Mouse (Mus musculus) embryonic facial prominence, embryonic 11.5 days (tissue): Measurements from ENCODE around the gene H2-Ab1. TPM values are rescaled to one million over a fixed set of nuclear protein-coding genes. Genes with fewer than 3 reads are reported as not detected.

Experiments used
- ATAC-seq: fragments of 200-750 bp; cut with Nextera tagmentation; replicated peaks from 2 replicates; pipeline ENCODE4 v1.8.0; 2017; ENCODE audit warnings: low read depth; ENCODE audit not compliant: insufficient number of reproducible peaks, low FRiP score, low TSS enrichment
- DNase-seq: peaks from one replicate; pipeline ENCODE4 v3.0.0-alpha.2; 2015; ENCODE audit warnings: low spot score
- H3K27ac ChIP-seq: fragments of 300-500 bp; sonication (generic); replicated peaks from 2 replicates; pipeline ENCODE4 v1.5.1; 2014; ENCODE audit warnings: mild to moderate bottlenecking, low read depth, low read length, control low read depth
- H3K27me3 ChIP-seq: fragments of 300-500 bp; sonication (generic); 2 replicates; pipeline ENCODE4 v1.6.1; 2014; ENCODE audit warnings: mild to moderate bottlenecking, low read length, moderate library complexity, mixed read lengths; ENCODE audit not compliant: control insufficient read depth, insufficient read depth
- H3K36me3 ChIP-seq: fragments of 300-500 bp; sonication (generic); replicated peaks from 2 replicates; pipeline ENCODE4 v1.6.1; 2014; ENCODE audit warnings: low read depth, mild to moderate bottlenecking, low read length, moderate library complexity, mixed read lengths; ENCODE audit not compliant: control insufficient read depth, insufficient read depth
- H3K4me1 ChIP-seq: fragments of 300-500 bp; sonication (generic); 2 replicates; pipeline ENCODE4 v1.6.1; 2014; ENCODE audit warnings: low read length, mixed read lengths; ENCODE audit not compliant: control insufficient read depth, insufficient read depth
- H3K4me2 ChIP-seq: fragments of 300-500 bp; sonication (generic); 2 replicates; pipeline ENCODE4 v1.6.1; 2014; ENCODE audit warnings: low read depth, mild to moderate bottlenecking, control low read depth, low read length, moderate library complexity
- H3K4me3 ChIP-seq: fragments of 300-500 bp; sonication (generic); 2 replicates; pipeline ENCODE4 v1.5.1; 2014; ENCODE audit warnings: low read depth, low read length, control low read depth
- H3K9ac ChIP-seq: fragments of 300-500 bp; sonication (generic); replicated peaks from 2 replicates; pipeline ENCODE4 v1.6.1; 2014; ENCODE audit warnings: mild to moderate bottlenecking, control low read depth, low read length
- H3K9me3 ChIP-seq: fragments of 300-500 bp; sonication (generic); replicated peaks from 2 replicates; pipeline ENCODE4 v1.6.1; 2016; ENCODE audit warnings: mild to moderate bottlenecking, low read length, inconsistent platforms, mixed read lengths; ENCODE audit not compliant: control insufficient read depth
- WGBS: fragments of 180-500 bp; shearing (Covaris S2); extraction: QIAGEN DNeasy Blood & Tissue Kit; methylation state at CpG from one replicate; pipeline ENCODE4 v1.1.7; 2014; 5-methylcytosine and 5-hydroxymethylcytosine counted together
- polyA plus RNA-seq: library from polyadenylated mRNA; unstranded; fragments of >200 nt; fragmentation: Nextera tagmentation; extraction: Ambion mirVana; gene quantifications from 2 replicates; pipeline ENCODE4 v1.2.1, GENCODE M21; 2014

Gene H2-Ab1
- polyA plus RNA-seq, 1 experiment from 2014 or later = 3.5 TPM

DNA sequence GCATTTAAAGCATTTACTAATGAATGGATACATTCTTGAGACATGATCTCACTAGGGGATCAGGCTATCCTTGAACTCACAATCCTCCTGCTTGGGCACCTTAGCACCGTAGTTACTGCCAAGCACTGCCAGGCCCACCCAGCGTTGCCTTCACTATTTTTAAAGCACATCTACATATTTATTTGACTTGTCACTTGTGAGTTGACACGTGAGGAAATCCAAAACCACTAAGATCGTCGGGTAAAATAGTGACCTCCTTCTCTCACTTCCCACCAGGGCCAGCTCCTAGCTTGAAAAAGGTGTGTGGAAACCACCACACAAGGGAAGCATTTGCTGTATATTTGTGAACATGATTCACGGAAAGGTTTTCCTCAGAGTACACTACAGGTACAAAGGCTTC, 29.5 kb downstream of the H2-Ab1 start:
- H3K4me2 ChIP-seq = no peak overlapping the region
- no peaks in the 10 kb centered on the region for H3K27me3 ChIP-seq
- no peak overlapping the region for H3K9ac ChIP-seq
- no peaks in the 10 kb centered on the region for H3K4me1 ChIP-seq
- H3K36me3 ChIP-seq = no peaks in the 10 kb centered on the region
- no peaks in the 10 kb centered on the region for H3K9me3 ChIP-seq
- no peak overlapping the region for H3K27ac ChIP-seq
- no peak overlapping the region for H3K4me3 ChIP-seq
- ATAC-seq (no peak), DNase-seq (no peak)
- WGBS = 62% methylated on average over 6 of the region's 6 CpGs

DNA sequence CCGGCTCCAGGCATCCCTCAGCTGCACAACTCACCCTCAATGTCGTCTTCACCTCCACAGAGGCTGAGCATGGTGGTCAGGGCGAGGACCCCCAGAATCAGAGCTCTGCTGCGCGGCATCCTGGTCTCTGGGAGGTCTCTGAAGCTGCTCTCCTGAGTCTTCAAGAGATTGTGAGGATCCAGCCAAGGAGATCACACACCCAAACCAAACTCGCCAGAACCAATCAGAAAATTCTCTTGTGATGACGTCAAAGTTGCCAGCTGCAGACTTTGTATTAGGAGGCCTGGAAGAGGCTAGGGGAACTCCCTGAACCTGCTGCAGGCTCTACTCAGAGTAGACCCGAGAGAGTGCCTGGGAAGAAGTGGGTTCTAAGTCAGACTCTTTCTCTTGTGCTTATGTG, 30.2 kb downstream of the H2-Ab1 start, which contains the start of gene H2-Aa:
Gene H2-Aa (minus strand): TSS at position 176 of the 400 bp plus-strand sequence.
- Histone ChIP-seq H3K36me3 (no peaks in the 10 kb centered on the region), H3K4me3 (no peak within 1 kb of the TSS), H3K4me1 (no peaks in the 10 kb centered on the region), H3K27ac (no peak within 1 kb of the TSS), H3K27me3 (no peaks in the 10 kb centered on the region), H3K9me3 (no peaks in the 10 kb centered on the region), H3K9ac (no peak within 1 kb of the TSS), H3K4me2 (no peak within 1 kb of the TSS)
- peak; percentile 78 for DNase-seq
- no peak for ATAC-seq
- WGBS = 15% methylated on average over 8 of the region's 8 CpGs

DNA sequence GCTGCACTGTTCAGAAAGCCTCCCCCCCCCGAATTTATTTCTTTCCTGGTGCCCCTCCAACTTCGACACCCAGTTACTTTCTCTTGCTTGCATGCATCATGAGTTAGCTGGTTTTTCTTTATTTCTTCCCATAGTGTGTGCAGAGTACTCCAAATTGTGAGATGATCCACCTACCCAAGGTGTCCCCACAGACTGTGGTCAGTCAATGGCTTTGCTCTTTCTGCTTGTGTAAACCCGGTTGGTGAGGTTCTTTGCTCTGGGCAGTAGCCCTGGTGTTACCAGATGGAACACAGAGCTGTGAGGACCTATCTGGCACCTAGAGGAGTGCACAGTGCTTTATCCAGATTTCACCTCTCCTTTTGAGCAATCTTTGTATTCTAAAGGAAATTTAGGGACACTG, 30.6 kb downstream of the H2-Ab1 start:
- no peaks in the 10 kb centered on the region for H3K4me1 ChIP-seq
- DNase-seq (no peak), ATAC-seq (no peak)
- no peak overlapping the region for H3K4me3 ChIP-seq
- H3K27me3 ChIP-seq = no peaks in the 10 kb centered on the region
- H3K9ac ChIP-seq = no peak overlapping the region
- no peak overlapping the region for H3K4me2 ChIP-seq
- no peak overlapping the region for H3K27ac ChIP-seq
- H3K36me3 ChIP-seq = no peaks in the 10 kb centered on the region
- 50% methylated on average over 3 of the region's 3 CpGs for WGBS
- H3K9me3 ChIP-seq = no peaks in the 10 kb centered on the region

DNA sequence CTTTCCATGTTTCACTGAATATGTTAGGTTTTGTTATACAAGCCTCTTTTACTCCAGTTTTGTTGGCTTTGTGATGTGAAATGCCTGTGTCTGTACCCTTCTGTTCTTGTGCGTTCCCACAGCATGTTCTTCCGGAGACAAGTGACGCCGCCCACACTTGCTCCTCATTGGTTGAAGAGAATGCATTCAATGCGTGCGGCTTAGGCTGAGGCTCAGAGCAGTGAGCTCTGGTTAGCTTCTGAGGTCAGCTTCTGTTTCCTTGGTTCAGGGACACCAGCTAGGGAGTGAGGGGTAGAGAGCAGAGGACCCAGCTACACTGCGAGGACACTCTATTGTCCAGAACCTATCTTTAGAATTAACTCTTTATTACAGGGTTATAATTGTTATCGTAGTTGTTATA, 34.1 kb downstream of the H2-Ab1 start:
- Histone ChIP-seq H3K27me3 (no peaks in the 10 kb centered on the region), H3K9me3 (no peaks in the 10 kb centered on the region), H3K4me1 (no peaks in the 10 kb centered on the region), H3K4me3 (no peak overlapping the region), H3K4me2 (no peak overlapping the region), H3K27ac (no peak overlapping the region), H3K36me3 (no peaks in the 10 kb centered on the region), H3K9ac (no peak overlapping the region)
- DNase-seq = peak; percentile 89
- ATAC-seq = peak; percentile 90; the same call in 1 of the 2 replicates
- 19% methylated on average over 8 of the region's 8 CpGs for WGBS

DNA sequence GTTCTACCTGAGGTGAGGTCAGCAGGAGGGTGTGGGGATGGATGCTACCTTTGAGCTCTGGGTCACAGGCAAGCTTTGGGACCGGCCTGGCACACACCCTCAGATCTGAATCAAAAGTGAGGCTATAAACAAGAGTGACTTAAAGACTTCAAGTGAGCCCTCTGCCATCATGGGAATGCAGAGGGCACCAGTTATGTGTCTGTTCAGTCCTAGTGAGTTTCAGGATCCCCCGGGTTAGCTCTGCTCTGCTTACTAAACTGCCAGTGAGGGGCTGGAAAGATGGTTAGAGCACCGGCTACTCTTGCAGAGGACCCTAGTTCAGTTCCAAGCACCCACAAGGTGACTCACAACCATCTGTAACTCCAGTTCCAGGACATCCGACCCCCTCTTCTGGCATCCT, 35.1 kb downstream of the H2-Ab1 start:
- DNase-seq = no peak
- H3K9me3 ChIP-seq = no peaks in the 10 kb centered on the region
- 90% methylated on average over 4 of the region's 4 CpGs for WGBS
- no peak overlapping the region for H3K4me3 ChIP-seq
- no peak overlapping the region for H3K9ac ChIP-seq
- no peak for ATAC-seq
- H3K36me3 ChIP-seq = no peaks in the 10 kb centered on the region
- no peak overlapping the region for H3K4me2 ChIP-seq
- no peaks in the 10 kb centered on the region for H3K4me1 ChIP-seq
- H3K27me3 ChIP-seq = no peaks in the 10 kb centered on the region
- no peak overlapping the region for H3K27ac ChIP-seq

DNA sequence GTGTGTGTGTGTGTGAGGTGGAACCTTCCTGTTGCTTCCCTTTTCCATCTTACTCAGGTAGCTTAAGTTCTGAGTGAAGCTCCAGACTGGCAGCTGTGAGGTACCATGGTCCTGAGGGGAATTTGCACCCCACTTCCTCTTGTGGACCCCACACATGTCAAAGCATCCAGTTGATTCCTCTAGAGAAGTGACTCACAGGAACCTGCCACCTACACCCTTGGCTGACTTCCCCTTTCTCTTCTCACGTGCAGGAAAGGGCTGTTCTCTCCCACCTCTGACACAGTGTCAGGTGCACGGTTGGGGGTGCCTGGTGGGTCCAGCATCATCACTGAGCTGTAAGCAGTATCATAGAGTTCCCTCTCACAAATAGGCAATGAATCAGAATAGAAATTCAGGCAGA, 36.0 kb downstream of the H2-Ab1 start:
- WGBS = 41% methylated on average over 2 of the region's 2 CpGs
- DNase-seq = no peak
- H3K4me1 ChIP-seq = no peaks in the 10 kb centered on the region
- no peak for ATAC-seq
- no peak overlapping the region for H3K4me2 ChIP-seq
- no peaks in the 10 kb centered on the region for H3K27me3 ChIP-seq
- no peak overlapping the region for H3K27ac ChIP-seq
- H3K36me3 ChIP-seq = no peaks in the 10 kb centered on the region
- no peak overlapping the region for H3K9ac ChIP-seq
- no peaks in the 10 kb centered on the region for H3K9me3 ChIP-seq
- no peak overlapping the region for H3K4me3 ChIP-seq

DNA sequence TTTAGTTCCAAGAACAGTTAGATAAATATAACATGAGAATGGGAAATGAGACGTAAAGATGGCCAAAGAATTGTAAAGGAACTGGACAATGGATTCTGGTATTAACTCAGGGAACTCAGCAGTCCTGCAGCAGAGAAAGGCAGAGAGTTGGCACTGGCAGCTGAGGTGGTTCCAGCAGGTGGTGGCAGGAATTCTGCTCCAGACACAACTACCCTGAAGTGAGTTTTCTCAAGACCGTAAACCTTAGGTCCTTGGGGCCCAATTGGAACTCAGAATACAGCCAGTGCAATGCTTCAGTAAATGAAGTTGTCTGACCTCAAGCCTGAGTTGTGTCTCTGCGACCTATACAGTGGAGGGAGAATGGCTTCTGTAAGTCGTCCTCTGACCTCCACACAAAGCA, 36.8 kb downstream of the H2-Ab1 start:
- Histone ChIP-seq H3K9ac (no peak overlapping the region), H3K4me2 (no peak overlapping the region), H3K36me3 (no peaks in the 10 kb centered on the region), H3K27ac (no peak overlapping the region), H3K9me3 (no peaks in the 10 kb centered on the region), H3K4me3 (no peak overlapping the region), H3K4me1 (no peaks in the 10 kb centered on the region), H3K27me3 (no peaks in the 10 kb centered on the region)
- DNase-seq (no peak), ATAC-seq (no peak)
- 72% methylated on average over 4 of the region's 4 CpGs for WGBS

DNA sequence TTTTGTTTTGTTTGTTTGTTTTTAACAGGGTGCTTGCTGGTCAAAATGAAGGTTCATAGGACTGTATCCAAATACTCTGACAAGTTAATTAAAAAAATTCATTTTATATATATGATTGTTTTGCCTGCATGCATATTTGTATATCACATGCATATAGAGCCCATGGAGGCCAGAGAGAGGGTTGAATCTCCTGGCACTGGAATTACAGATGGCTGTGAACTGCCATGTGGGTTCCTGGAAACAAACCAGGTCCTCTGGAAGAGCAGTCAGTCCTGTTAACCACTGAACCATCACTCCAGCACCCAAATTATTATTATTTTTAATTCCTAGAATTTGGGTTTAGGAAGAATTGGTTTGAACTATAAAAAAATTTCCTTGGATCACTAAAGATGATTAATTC, 37.8 kb downstream of the H2-Ab1 start:
- Histone ChIP-seq H3K9ac (no peak overlapping the region), H3K9me3 (no peaks in the 10 kb centered on the region), H3K27me3 (no peaks in the 10 kb centered on the region), H3K4me1 (no peaks in the 10 kb centered on the region), H3K4me2 (no peak overlapping the region), H3K4me3 (no peak overlapping the region), H3K27ac (no peak overlapping the region), H3K36me3 (no peaks in the 10 kb centered on the region)
- ATAC-seq (no peak), DNase-seq (no peak)
